Mouse (Mus musculus) bone marrow, adult 2 months (tissue): ENCODE data around the gene Atp5g1.
A peak's percentile ranks its signal among the peaks of the same experiment; 100 is the strongest.

Experiments used
- CTCF ChIP-seq: fragments of 200-500 bp; IDR thresholded peaks from 2 replicates; pipeline ENCODE4 v1.5.1; 2011; ENCODE audit warnings: low read length, control low read depth; ENCODE audit not compliant: control insufficient read depth, insufficient read depth
- POLR2A ChIP-seq: fragments of 200-500 bp; IDR thresholded peaks from 2 replicates; pipeline ENCODE4 v1.6.1; 2011; ENCODE audit warnings: low read depth, mild to moderate bottlenecking, control low read depth, low read length, borderline replicate concordance; ENCODE audit not compliant: control insufficient read depth

GRCm38 (mm10) chr11:96075509-96076220 lies at the start of gene Atp5g1:
- TF ChIP-seq CTCF (no peak), POLR2A (peak; percentile 87)
